Mouse (Mus musculus): ENCODE measurements at regions not wholly inside any gene's neighbourhood (a gene's known extent, or its start where the extent isn't known, plus 50 kb on each side); places are given as distances from the start of the nearest gene placed in this dataset.

- TF ChIP-seq POLR2A (IDR thresholded peaks at IDR 0.05; ENCODE audit: borderline replicate concordance, control insufficient read depth, low read depth, low read length) (no peak), CTCF (IDR thresholded peaks at IDR 0.05; ENCODE audit: control insufficient read depth, insufficient read depth, low read length) (no peak)
Observed at GRCm38 (mm10) chr11:19091101-19091857, 72.5 kb upstream of the Meis1 start.
